Mouse (Mus musculus): ENCODE data around the gene Vamp1.

GRCm38 (mm10) chr6:125166861-125167650 is 48.3 kb upstream of the Vamp1 start:
- TF ChIP-seq POLR2A (IDR thresholded peaks at IDR 0.05; ENCODE audit: insufficient read depth, low read depth, low read length) (no peak), CTCF (IDR thresholded peaks at IDR 0.05; ENCODE audit: insufficient read depth, low read depth, low read length) (no peak)

Measured in olfactory bulb, adult 2 months (tissue).